Mouse (Mus musculus) myocyte (in vitro differentiated cells): Measurements from ENCODE around the gene Slc25a29. TPM values are rescaled to one million over a fixed set of nuclear protein-coding genes. Genes with fewer than 3 reads are reported as not detected.

Experiments
- H3K27me3 ChIP-seq: one replicate; pipeline ENCODE4 v1.6.1; 2011; ENCODE audit not compliant: control insufficient read depth, insufficient read depth, insufficient read length
- H3K36me3 ChIP-seq: one replicate; pipeline ENCODE4 v1.6.1; 2011; ENCODE audit not compliant: control insufficient read depth, insufficient read depth
- H3K4me2 ChIP-seq: one replicate; pipeline ENCODE4 v1.6.1; 2011; ENCODE audit warnings: low read depth, control low read depth
- H3K4me3 ChIP-seq: one replicate; pipeline ENCODE4 v1.5.1; 2011; ENCODE audit warnings: mild to moderate bottlenecking, control low read depth, moderate library complexity
- H3K79me2 ChIP-seq: one replicate; pipeline ENCODE4 v1.6.1; 2011; ENCODE audit not compliant: control insufficient read depth, insufficient read depth
- H3ac ChIP-seq: one replicate; pipeline ENCODE4 v1.6.1; 2011; ENCODE audit not compliant: control insufficient read depth, insufficient read length
- CEBPB ChIP-seq: IDR thresholded peaks from 2 replicates; pipeline ENCODE4 v1.6.1; 2011; ENCODE audit warnings: mild to moderate bottlenecking, moderate library complexity; ENCODE audit not compliant: poor library complexity, insufficient read depth, severe bottlenecking
- E2F4 ChIP-seq: IDR thresholded peaks from one replicate; pipeline ENCODE4 v1.6.1; 2011; ENCODE audit warnings: mild to moderate bottlenecking, control low read depth, moderate library complexity; ENCODE audit not compliant: insufficient read depth
- MAX ChIP-seq: IDR thresholded peaks from one replicate; pipeline ENCODE4 v1.6.1; 2011; ENCODE audit warnings: low read depth, mild to moderate bottlenecking, control low read depth
- MYOD1 ChIP-seq, 3 experiments: IDR thresholded peaks; one replicate each; pipeline ENCODE4 v1.6.1; 2011; ENCODE audit warnings: control low read depth in 2 of 3, low read depth in 2 of 3, mild to moderate bottlenecking in 2 of 3, moderate library complexity in 1 of 3; ENCODE audit not compliant: insufficient read length in 2 of 3, control insufficient read depth in 1 of 3
- MYOG ChIP-seq, 3 experiments: IDR thresholded peaks; one replicate each; pipeline ENCODE4 v1.6.1; 2011; ENCODE audit warnings: control low read depth in 2 of 3, low read depth in 2 of 3, mild to moderate bottlenecking in 2 of 3; ENCODE audit not compliant: insufficient read length in 2 of 3, control insufficient read depth in 1 of 3, insufficient read depth in 1 of 3
- POLR2A ChIP-seq: IDR thresholded peaks from one replicate; pipeline ENCODE4 v1.6.1; 2011; ENCODE audit warnings: low read depth, mild to moderate bottlenecking, control low read depth, moderate library complexity; ENCODE audit not compliant: insufficient read length
- POLR2AphosphoS2 ChIP-seq: IDR thresholded peaks from one replicate; pipeline ENCODE4 v1.6.1; 2011; ENCODE audit warnings: low read depth, control low read depth; ENCODE audit not compliant: insufficient read length
- REST ChIP-seq: IDR thresholded peaks from one replicate; pipeline ENCODE4 v1.6.1; 2011; ENCODE audit warnings: mild to moderate bottlenecking, control low read depth, moderate library complexity; ENCODE audit not compliant: insufficient read depth, insufficient read length
- SRF ChIP-seq: IDR thresholded peaks from one replicate; pipeline ENCODE4 v1.6.1; 2011; ENCODE audit warnings: low read depth; ENCODE audit not compliant: control insufficient read depth, insufficient read length
- TCF12 ChIP-seq: IDR thresholded peaks from one replicate; pipeline ENCODE4 v1.6.1; 2011; ENCODE audit warnings: mild to moderate bottlenecking, control low read depth; ENCODE audit not compliant: poor library complexity, insufficient read depth, severe bottlenecking
- TCF3 ChIP-seq: IDR thresholded peaks from one replicate; pipeline ENCODE4 v1.6.1; 2011; ENCODE audit warnings: low read depth, control low read depth; ENCODE audit not compliant: insufficient read length
- USF1 ChIP-seq: IDR thresholded peaks from one replicate; pipeline ENCODE4 v1.6.1; 2011; ENCODE audit warnings: low read depth, mild to moderate bottlenecking, control low read depth, moderate library complexity
- polyA plus RNA-seq: library from polyadenylated mRNA; unstranded; fragments of >200 nt; fragmentation: generic; extraction: Trizol; gene quantifications from one replicate; pipeline ENCODE4 v1.2.1, GENCODE M21; 2012; ENCODE audit warnings: missing spikeins

Slc25a29 gene
- polyA plus RNA-seq, 1 experiment: 20.9 TPM

- H3K36me3 ChIP-seq: peaks cover 11% of the 10 kb centered on the region
Measured at GRCm38 (mm10) chr12:108812463-108812862, 23.2 kb downstream of the Slc25a29 start.

DNA sequence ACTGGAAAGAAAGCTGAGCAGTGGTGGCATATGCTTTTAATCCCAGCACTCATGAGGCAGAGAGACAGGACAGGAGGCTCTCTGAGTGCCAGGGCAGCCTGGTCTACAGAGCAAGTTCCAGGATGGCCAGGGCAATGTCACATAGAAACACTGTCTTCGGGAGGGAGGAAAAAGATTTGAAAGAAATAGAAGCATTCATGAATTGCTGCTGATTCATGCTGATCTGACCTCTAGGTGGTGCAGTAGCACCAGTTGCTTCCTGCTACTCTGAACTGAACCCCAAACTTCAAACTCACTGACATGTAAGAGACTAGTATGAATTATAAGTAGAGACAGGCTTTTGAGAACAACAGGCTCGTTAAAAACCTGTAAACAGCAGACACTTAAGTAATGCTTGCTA is 24.6 kb downstream of the Slc25a29 start:
- Histone ChIP-seq H3K4me3 (no peak overlapping the region), H3K27me3 (no peaks in the 10 kb centered on the region), H3ac (no peak overlapping the region), H3K36me3 (peaks cover 7% of the 10 kb centered on the region), H3K4me2 (no peak overlapping the region), H3K79me2 (peaks cover 99% of the 10 kb centered on the region)
- no peak for TF ChIP-seq MYOG (IDR thresholded peaks at IDR 0.05; ENCODE audit: control insufficient read depth in 1 of 3, insufficient read depth in 1 of 3, insufficient read length in 2 of 3, low read depth in 2 of 3)
- no peak for TF ChIP-seq MAX
- no peak for TF ChIP-seq USF1
- TF ChIP-seq E2F4: no peak
- TF ChIP-seq CEBPB: no peak
- TF ChIP-seq POLR2A: no peak
- no peak for TF ChIP-seq SRF

More at GRCm38 (mm10) chr12:108812463-108812862, 23.2 kb downstream of the Slc25a29 start:
- H3K4me2 ChIP-seq: no peak overlapping the region
- H3K4me3 ChIP-seq: no peak overlapping the region
- TF ChIP-seq MAX: no peak
- no peak for TF ChIP-seq TCF12
- TF ChIP-seq POLR2AphosphoS2: no peak
- TF ChIP-seq SRF: no peak
- no peak for TF ChIP-seq USF1
- no peak for TF ChIP-seq MYOG (IDR thresholded peaks at IDR 0.05; ENCODE audit: control insufficient read depth in 1 of 3, insufficient read depth in 1 of 3, insufficient read length in 2 of 3, low read depth in 2 of 3)
- no peak for TF ChIP-seq E2F4
- no peak for TF ChIP-seq TCF3
- no peak for TF ChIP-seq REST
- H3K27me3 ChIP-seq: no peaks in the 10 kb centered on the region
- peaks cover 97% of the 10 kb centered on the region for H3K79me2 ChIP-seq
- no peak overlapping the region for H3ac ChIP-seq

DNA sequence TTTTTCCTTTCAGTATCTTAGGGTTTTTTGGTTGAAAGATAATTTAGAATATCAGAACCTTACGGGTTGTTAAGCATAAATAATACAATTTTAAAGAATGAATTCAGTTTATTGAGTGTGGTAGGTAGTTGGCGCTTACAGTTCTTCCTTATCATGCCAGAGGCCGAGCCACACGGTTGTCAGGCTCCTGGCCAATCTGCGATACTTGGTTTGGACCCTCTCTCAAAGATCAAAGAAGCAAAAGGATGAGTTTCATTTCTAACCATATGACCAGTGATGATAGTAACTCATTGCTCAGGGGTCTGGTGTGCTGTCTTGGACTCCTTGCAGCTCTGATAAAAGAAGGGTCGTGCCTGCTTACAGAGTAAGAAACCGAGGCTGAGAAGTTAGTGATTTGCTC is 25.4 kb downstream of the Slc25a29 start:
- Histone ChIP-seq H3ac (no peak overlapping the region), H3K36me3 (no peaks in the 10 kb centered on the region), H3K27me3 (no peaks in the 10 kb centered on the region), H3K4me3 (no peak overlapping the region), H3K4me2 (no peak overlapping the region), H3K79me2 (peaks cover 100% of the 10 kb centered on the region)
- no peak for TF ChIP-seq MYOD1 (IDR thresholded peaks at IDR 0.05; ENCODE audit: control insufficient read depth in 1 of 3, insufficient read length in 2 of 3, low read depth in 2 of 3)
- no peak for TF ChIP-seq SRF
- no peak for TF ChIP-seq MAX
- no peak for TF ChIP-seq CEBPB
- TF ChIP-seq USF1: no peak
- no peak for TF ChIP-seq TCF3
- TF ChIP-seq POLR2A: no peak
- TF ChIP-seq MYOG (IDR thresholded peaks at IDR 0.05; ENCODE audit: control insufficient read depth in 1 of 3, insufficient read depth in 1 of 3, insufficient read length in 2 of 3, low read depth in 2 of 3): no peak
- TF ChIP-seq TCF12: no peak
- TF ChIP-seq REST: no peak

DNA sequence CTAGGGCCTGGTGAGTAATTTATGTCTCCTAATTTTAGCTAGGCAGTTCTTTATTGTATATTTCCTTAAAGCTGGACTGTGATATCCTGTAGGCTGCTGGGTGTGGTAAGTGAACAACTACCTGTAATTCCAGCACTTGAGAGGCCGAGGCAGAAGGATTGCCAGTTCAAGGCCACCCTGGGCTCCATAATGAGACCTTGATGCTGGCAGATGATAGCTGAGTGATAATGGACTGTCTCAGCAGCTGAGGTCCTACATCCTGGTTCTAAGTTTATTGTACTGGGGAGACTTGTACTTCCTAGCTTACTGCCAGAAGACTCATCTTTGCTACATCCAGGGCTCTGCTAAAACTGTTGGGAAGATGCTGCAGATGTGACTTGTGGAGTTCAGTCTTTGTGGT is 25.9 kb downstream of the Slc25a29 start:
- TF ChIP-seq REST (no peak), MYOD1 (IDR thresholded peaks at IDR 0.05; ENCODE audit: control insufficient read depth in 1 of 3, insufficient read length in 2 of 3, low read depth in 2 of 3) (no peak), POLR2AphosphoS2 (no peak), E2F4 (no peak), TCF12 (no peak), MYOG (IDR thresholded peaks at IDR 0.05; ENCODE audit: control insufficient read depth in 1 of 3, insufficient read depth in 1 of 3, insufficient read length in 2 of 3, low read depth in 2 of 3) (no peak), USF1 (no peak), CEBPB (no peak), POLR2A (no peak), MAX (no peak), TCF3 (no peak), SRF (no peak)
- no peak overlapping the region for H3K4me2 ChIP-seq
- no peak overlapping the region for H3ac ChIP-seq
- peaks cover 100% of the 10 kb centered on the region for H3K79me2 ChIP-seq
- no peaks in the 10 kb centered on the region for H3K27me3 ChIP-seq
- H3K36me3 ChIP-seq: no peaks in the 10 kb centered on the region
- no peak overlapping the region for H3K4me3 ChIP-seq

DNA sequence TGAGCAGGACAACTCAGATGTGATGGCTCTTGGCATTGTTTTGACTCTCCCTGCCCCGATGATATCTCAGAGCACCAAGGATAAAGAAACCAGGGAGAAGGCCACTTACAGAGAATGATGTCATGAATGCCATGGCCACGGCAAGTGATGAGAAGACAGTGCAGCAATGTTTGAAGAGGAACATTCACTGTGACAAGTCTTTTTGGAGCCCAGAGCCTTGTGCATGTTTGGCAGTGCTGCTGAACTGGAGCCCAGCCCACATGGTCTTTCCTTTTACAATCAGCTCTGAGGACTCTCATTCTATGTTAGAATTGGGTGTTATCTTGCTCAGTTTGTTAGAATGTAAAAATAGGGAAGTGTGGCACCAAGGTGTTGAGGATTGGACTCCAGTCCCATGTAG is 27.2 kb downstream of the Slc25a29 start:
- no peak for TF ChIP-seq E2F4
- no peak for TF ChIP-seq MAX
- no peak for TF ChIP-seq CEBPB
- TF ChIP-seq TCF12: no peak
- Histone ChIP-seq H3ac (no peak overlapping the region), H3K27me3 (no peaks in the 10 kb centered on the region), H3K4me2 (no peak overlapping the region), H3K36me3 (no peaks in the 10 kb centered on the region), H3K4me3 (no peak overlapping the region), H3K79me2 (peaks cover 100% of the 10 kb centered on the region)
